Mouse (Mus musculus): Measurements from ENCODE around the gene Cfdp1. TPM values are rescaled to one million over a fixed set of nuclear protein-coding genes. Genes with fewer than 3 reads are reported as not detected.

Cfdp1 gene
- polyA plus RNA-seq, 1 experiment from 2014 or later: 180 TPM

- 75% methylated on average over 7 of the region's 7 CpGs for WGBS
- ATAC-seq (replicated peaks; ENCODE audit: low FRiP score, low read depth) (no peak), DNase-seq (ENCODE audit: low spot score) (no peak)
- no peak overlapping the region for H3K4me3 ChIP-seq (replicated peaks; ENCODE audit: low read depth, low read length)
- peaks cover 6% of the 10 kb centered on the region; the same call in 1 of the 2 replicates for H3K36me3 ChIP-seq (ENCODE audit: insufficient read depth, low read length)
- H3K4me1 ChIP-seq (replicated peaks; ENCODE audit: insufficient read depth, low read length): no peaks in the 10 kb centered on the region
- H3K9me3 ChIP-seq (replicated peaks; ENCODE audit: low read length): no peaks in the 10 kb centered on the region
- TF ChIP-seq CTCF (IDR thresholded peaks at IDR 0.05; ENCODE audit: low read depth): no peak
- no peak overlapping the region for H3K9ac ChIP-seq (ENCODE audit: low read depth, low read length)
- no peaks in the 10 kb centered on the region for H3K27me3 ChIP-seq (ENCODE audit: insufficient read depth, low read length)
- no peak overlapping the region for H3K4me2 ChIP-seq (ENCODE audit: low read length)
- no peak overlapping the region for H3K27ac ChIP-seq
Observed at GRCm38 (mm10) chr8:111778801-111779200, 75.3 kb downstream of the Cfdp1 start.

- H3K27me3 ChIP-seq (ENCODE audit: insufficient read depth, low read length): no peaks in the 10 kb centered on the region
- H3K9me3 ChIP-seq (replicated peaks; ENCODE audit: low read length): no peaks in the 10 kb centered on the region
- H3K27ac ChIP-seq: no peak overlapping the region
- H3K4me3 ChIP-seq (replicated peaks; ENCODE audit: low read depth, low read length): no peak overlapping the region
- 99% methylated on average over 4 of the region's 4 CpGs for WGBS
- H3K9ac ChIP-seq (ENCODE audit: low read depth, low read length): no peak overlapping the region
- peaks cover 6% of the 10 kb centered on the region; the same call in 1 of the 2 replicates for H3K36me3 ChIP-seq (ENCODE audit: insufficient read depth, low read length)
- TF ChIP-seq CTCF (IDR thresholded peaks at IDR 0.05; ENCODE audit: low read depth): no peak
- H3K4me1 ChIP-seq (replicated peaks; ENCODE audit: insufficient read depth, low read length): no peaks in the 10 kb centered on the region
- DNase-seq (ENCODE audit: low spot score): no peak
- H3K4me2 ChIP-seq (ENCODE audit: low read length): no peak overlapping the region
- ATAC-seq (replicated peaks; ENCODE audit: low FRiP score, low read depth): no peak
Observed at GRCm38 (mm10) chr8:111776492-111776891, 77.6 kb downstream of the Cfdp1 start.

GRCm38 (mm10) chr8:111775766-111776165 lies 78.3 kb downstream of the Cfdp1 start:
- Histone ChIP-seq H3K4me1 (replicated peaks; ENCODE audit: insufficient read depth, low read length) (no peaks in the 10 kb centered on the region), H3K27me3 (ENCODE audit: insufficient read depth, low read length) (no peaks in the 10 kb centered on the region), H3K27ac (no peak overlapping the region), H3K9ac (ENCODE audit: low read depth, low read length) (no peak overlapping the region), H3K9me3 (replicated peaks; ENCODE audit: low read length) (no peaks in the 10 kb centered on the region), H3K4me2 (ENCODE audit: low read length) (no peak overlapping the region), H3K4me3 (replicated peaks; ENCODE audit: low read depth, low read length) (no peak overlapping the region), H3K36me3 (ENCODE audit: insufficient read depth, low read length) (peaks cover 6% of the 10 kb centered on the region; the same call in 1 of the 2 replicates)
- no peak for TF ChIP-seq CTCF (IDR thresholded peaks at IDR 0.05; ENCODE audit: low read depth)
- DNase-seq (ENCODE audit: low spot score): no peak
- no peak for ATAC-seq (replicated peaks; ENCODE audit: low FRiP score, low read depth)
- 97% methylated on average over 6 of the region's 6 CpGs for WGBS

- no peaks in the 10 kb centered on the region for H3K27me3 ChIP-seq (ENCODE audit: insufficient read depth, low read length)
- H3K4me3 ChIP-seq (replicated peaks; ENCODE audit: low read depth, low read length): no peak overlapping the region
- TF ChIP-seq CTCF (IDR thresholded peaks at IDR 0.05; ENCODE audit: low read depth): no peak
- no peak for ATAC-seq (replicated peaks; ENCODE audit: low FRiP score, low read depth)
- no peak overlapping the region for H3K4me2 ChIP-seq (ENCODE audit: low read length)
- no peak overlapping the region for H3K27ac ChIP-seq
- WGBS: 95% methylated on average over 5 of the region's 5 CpGs
- DNase-seq (ENCODE audit: low spot score): no peak
- no peaks in the 10 kb centered on the region for H3K9me3 ChIP-seq (replicated peaks; ENCODE audit: low read length)
- peaks cover 9% of the 10 kb centered on the region; the same call in 1 of the 2 replicates for H3K36me3 ChIP-seq (ENCODE audit: insufficient read depth, low read length)
- H3K9ac ChIP-seq (ENCODE audit: low read depth, low read length): no peak overlapping the region
- H3K4me1 ChIP-seq (replicated peaks; ENCODE audit: insufficient read depth, low read length): peaks cover 3% of the 10 kb centered on the region; the same call in 1 of the 2 replicates
Observed at GRCm38 (mm10) chr8:111773476-111773875, 80.6 kb downstream of the Cfdp1 start.

GRCm38 (mm10) chr8:111773057-111773456 lies 81.0 kb downstream of the Cfdp1 start:
- Histone ChIP-seq H3K9ac (ENCODE audit: low read depth, low read length) (no peak overlapping the region), H3K27ac (no peak overlapping the region), H3K4me3 (replicated peaks; ENCODE audit: low read depth, low read length) (no peak overlapping the region), H3K4me2 (ENCODE audit: low read length) (no peak overlapping the region), H3K9me3 (replicated peaks; ENCODE audit: low read length) (no peaks in the 10 kb centered on the region), H3K36me3 (ENCODE audit: insufficient read depth, low read length) (peaks cover 9% of the 10 kb centered on the region; the same call in 1 of the 2 replicates), H3K4me1 (replicated peaks; ENCODE audit: insufficient read depth, low read length) (peaks cover 3% of the 10 kb centered on the region; the same call in 1 of the 2 replicates), H3K27me3 (ENCODE audit: insufficient read depth, low read length) (no peaks in the 10 kb centered on the region)
- no peak for TF ChIP-seq CTCF (IDR thresholded peaks at IDR 0.05; ENCODE audit: low read depth)
- WGBS: 88% methylated on average over 7 of the region's 7 CpGs
- ATAC-seq (replicated peaks; ENCODE audit: low FRiP score, low read depth): no peak
- DNase-seq (ENCODE audit: low spot score): no peak

GRCm38 (mm10) chr8:111772083-111772482 lies 82.0 kb downstream of the Cfdp1 start:
- H3K4me1 ChIP-seq (replicated peaks; ENCODE audit: insufficient read depth, low read length): peaks cover 3% of the 10 kb centered on the region; the same call in 1 of the 2 replicates
- ATAC-seq (replicated peaks; ENCODE audit: low FRiP score, low read depth): no peak
- H3K4me2 ChIP-seq (ENCODE audit: low read length): no peak overlapping the region
- no peaks in the 10 kb centered on the region for H3K27me3 ChIP-seq (ENCODE audit: insufficient read depth, low read length)
- H3K9ac ChIP-seq (ENCODE audit: low read depth, low read length): no peak overlapping the region
- no peak for TF ChIP-seq CTCF (IDR thresholded peaks at IDR 0.05; ENCODE audit: low read depth)
- peaks cover 18% of the 10 kb centered on the region; the same call in 1 of the 2 replicates for H3K36me3 ChIP-seq (ENCODE audit: insufficient read depth, low read length)
- H3K9me3 ChIP-seq (replicated peaks; ENCODE audit: low read length): no peaks in the 10 kb centered on the region
- no peak overlapping the region for H3K4me3 ChIP-seq (replicated peaks; ENCODE audit: low read depth, low read length)
- no peak overlapping the region for H3K27ac ChIP-seq
- DNase-seq (ENCODE audit: low spot score): no peak
- 78% methylated on average over 9 of the region's 9 CpGs for WGBS

- H3K27me3 ChIP-seq (ENCODE audit: insufficient read depth, low read length): no peaks in the 10 kb centered on the region
- H3K27ac ChIP-seq: no peak overlapping the region
- no peak overlapping the region for H3K4me2 ChIP-seq (ENCODE audit: low read length)
- DNase-seq (ENCODE audit: low spot score): no peak
- H3K9ac ChIP-seq (ENCODE audit: low read depth, low read length): no peak overlapping the region
- peaks cover 3% of the 10 kb centered on the region; the same call in 1 of the 2 replicates for H3K4me1 ChIP-seq (replicated peaks; ENCODE audit: insufficient read depth, low read length)
- no peak overlapping the region for H3K4me3 ChIP-seq (replicated peaks; ENCODE audit: low read depth, low read length)
- ATAC-seq (replicated peaks; ENCODE audit: low FRiP score, low read depth): no peak
- no peak for TF ChIP-seq CTCF (IDR thresholded peaks at IDR 0.05; ENCODE audit: low read depth)
- WGBS: 90% methylated on average over 6 of the region's 6 CpGs
- H3K9me3 ChIP-seq (replicated peaks; ENCODE audit: low read length): no peaks in the 10 kb centered on the region
- peaks cover 23% of the 10 kb centered on the region; the same call in 1 of the 2 replicates for H3K36me3 ChIP-seq (ENCODE audit: insufficient read depth, low read length)
Observed at GRCm38 (mm10) chr8:111771625-111772020, 82.5 kb downstream of the Cfdp1 start.

Measured in kidney, postnatal 0 days (tissue).